Mouse (Mus musculus) forebrain, embryonic 12.5 days (tissue): ENCODE measurements around the gene Krt33a. TPM values are rescaled to one million over a fixed set of nuclear protein-coding genes. Genes with fewer than 3 reads are reported as not detected.

Experiments used
- ATAC-seq: fragments of 200-750 bp; cut with Nextera tagmentation; 2 replicates; pipeline ENCODE4 v1.8.0; 2017; ENCODE audit warnings: moderate TSS enrichment; ENCODE audit not compliant: low FRiP score
- H3K27ac ChIP-seq: fragments of 300-500 bp; sonication (generic); 2 replicates; pipeline ENCODE4 v1.5.1; 2016; ENCODE audit warnings: mild to moderate bottlenecking
- H3K27me3 ChIP-seq: fragments of 300-500 bp; sonication (generic); 2 replicates; pipeline ENCODE4 v1.6.1; 2016; ENCODE audit warnings: mild to moderate bottlenecking
- H3K36me3 ChIP-seq: fragments of 300-500 bp; sonication (generic); replicated peaks from 2 replicates; pipeline ENCODE4 v1.6.1; 2016; ENCODE audit warnings: mild to moderate bottlenecking
- H3K4me1 ChIP-seq: fragments of 300-500 bp; sonication (generic); 2 replicates; pipeline ENCODE4 v1.6.1; 2016
- H3K4me2 ChIP-seq: fragments of 300-500 bp; sonication (generic); 2 replicates; pipeline ENCODE4 v1.6.1; 2016; ENCODE audit warnings: mild to moderate bottlenecking, moderate library complexity
- H3K4me3 ChIP-seq: fragments of 300-500 bp; sonication (generic); replicated peaks from 2 replicates; pipeline ENCODE4 v1.5.1; 2016; ENCODE audit warnings: mild to moderate bottlenecking
- H3K9ac ChIP-seq: fragments of 300-500 bp; sonication (generic); 2 replicates; pipeline ENCODE4 v1.6.1; 2016; ENCODE audit warnings: mild to moderate bottlenecking
- H3K9me3 ChIP-seq: fragments of 300-500 bp; sonication (generic); 2 replicates; pipeline ENCODE4 v1.6.1; 2016
- WGBS: fragments of 180-500 bp; shearing (Covaris S2); methylation state at CpG from one replicate; pipeline ENCODE4 v1.1.7; 2016; 5-methylcytosine and 5-hydroxymethylcytosine counted together
- polyA plus RNA-seq: library from polyadenylated mRNA; unstranded; fragments of >200 nt; fragmentation: Nextera tagmentation; extraction: Ambion mirVana; gene quantifications from 2 replicates; pipeline ENCODE4 v1.2.1, GENCODE M21; 2016

The Krt33a gene
- polyA plus RNA-seq, 1 experiment from 2014 or later, result not detected

GRCm38 (mm10) chr11:100008336-100008735, 7.7 kb downstream of the Krt33a start:
- no peak for ATAC-seq
- no peaks in the 10 kb centered on the region for H3K9me3 ChIP-seq
- 88% methylated on average over 5 of the region's 5 CpGs for WGBS

DNA sequence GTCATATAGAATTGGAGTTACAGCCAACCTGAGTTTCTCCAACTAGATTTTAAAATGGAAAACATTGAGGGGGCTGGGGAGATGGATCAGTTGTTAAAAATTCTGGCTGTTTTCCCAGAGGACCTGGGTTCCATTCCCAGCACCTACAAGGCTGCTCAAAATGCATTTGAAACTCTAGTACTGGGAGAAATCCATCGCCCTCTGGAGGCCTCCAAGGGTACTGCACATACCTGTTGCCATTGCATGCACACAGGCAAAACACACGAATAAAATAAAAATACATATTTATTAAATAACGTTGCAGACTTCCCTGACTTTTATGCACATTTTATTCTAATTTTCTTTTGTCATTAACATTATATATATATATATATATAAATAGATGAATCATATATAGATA, 9.4 kb downstream of the Krt33a start:
- ATAC-seq, result no peak
- no peak overlapping the region for H3K27ac ChIP-seq
- H3K27me3 ChIP-seq, result no peaks in the 10 kb centered on the region
- H3K4me3 ChIP-seq, result no peak overlapping the region
- H3K4me2 ChIP-seq, result no peak overlapping the region
- no peaks in the 10 kb centered on the region for H3K36me3 ChIP-seq
- no peak overlapping the region for H3K9ac ChIP-seq
- no peaks in the 10 kb centered on the region for H3K4me1 ChIP-seq
- H3K9me3 ChIP-seq, result no peaks in the 10 kb centered on the region
- WGBS, result 57% methylated on average over 3 of the region's 3 CpGs

More at GRCm38 (mm10) chr11:100008336-100008735, 7.7 kb downstream of the Krt33a start:
- Histone ChIP-seq H3K4me3 (no peak overlapping the region), H3K4me1 (no peaks in the 10 kb centered on the region), H3K4me2 (no peak overlapping the region), H3K27me3 (no peaks in the 10 kb centered on the region), H3K36me3 (no peaks in the 10 kb centered on the region), H3K9ac (no peak overlapping the region), H3K27ac (no peak overlapping the region)

GRCm38 (mm10) chr11:100005905-100006304, 10.1 kb downstream of the Krt33a start:
- WGBS, result 88% methylated on average over 8 of the region's 8 CpGs
- no peak overlapping the region for H3K27ac ChIP-seq
- H3K4me1 ChIP-seq, result no peaks in the 10 kb centered on the region
- no peaks in the 10 kb centered on the region for H3K27me3 ChIP-seq
- H3K4me2 ChIP-seq, result no peak overlapping the region
- ATAC-seq, result no peak
- no peak overlapping the region for H3K9ac ChIP-seq
- H3K9me3 ChIP-seq, result no peaks in the 10 kb centered on the region
- no peak overlapping the region for H3K4me3 ChIP-seq
- no peaks in the 10 kb centered on the region for H3K36me3 ChIP-seq

DNA sequence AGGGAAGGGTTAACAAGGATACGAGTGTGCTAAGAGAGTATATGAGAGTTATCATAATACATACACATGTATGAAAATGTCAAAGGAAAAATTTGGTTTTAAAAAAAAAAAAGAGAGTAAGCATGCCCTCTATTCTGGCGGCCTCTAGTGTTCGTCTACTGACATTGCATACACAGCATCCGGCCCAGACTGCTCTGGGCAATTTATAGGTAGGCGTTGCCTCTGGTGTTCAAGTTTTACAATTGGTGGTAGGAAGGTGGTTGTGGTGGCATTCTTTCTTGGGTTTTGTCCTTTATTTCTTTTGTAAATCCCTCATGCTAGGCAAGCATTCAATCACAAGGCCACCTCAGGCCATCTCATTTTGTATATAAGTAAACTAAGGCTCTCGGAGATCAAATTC, 11.2 kb downstream of the Krt33a start:
- Histone ChIP-seq H3K4me1 (no peaks in the 10 kb centered on the region), H3K4me3 (no peak overlapping the region), H3K27ac (no peak overlapping the region), H3K36me3 (no peaks in the 10 kb centered on the region), H3K27me3 (no peaks in the 10 kb centered on the region), H3K9ac (no peak overlapping the region), H3K4me2 (no peak overlapping the region), H3K9me3 (no peaks in the 10 kb centered on the region)
- ATAC-seq, result no peak
- 33% methylated on average over 6 of the region's 6 CpGs for WGBS

- Histone ChIP-seq H3K4me1 (no peaks in the 10 kb centered on the region), H3K27me3 (0 out of 2 replicates have a peak, but pooled peaks cover 3% of the 10 kb centered on the region), H3K4me3 (no peak overlapping the region), H3K36me3 (no peaks in the 10 kb centered on the region), H3K9me3 (no peaks in the 10 kb centered on the region), H3K4me2 (no peak overlapping the region), H3K27ac (no peak overlapping the region), H3K9ac (no peak overlapping the region)
- ATAC-seq, result no peak
- 92% methylated on average over 7 of the region's 7 CpGs for WGBS
Measured at GRCm38 (mm10) chr11:99999091-99999490, 16.9 kb downstream of the Krt33a start.

DNA sequence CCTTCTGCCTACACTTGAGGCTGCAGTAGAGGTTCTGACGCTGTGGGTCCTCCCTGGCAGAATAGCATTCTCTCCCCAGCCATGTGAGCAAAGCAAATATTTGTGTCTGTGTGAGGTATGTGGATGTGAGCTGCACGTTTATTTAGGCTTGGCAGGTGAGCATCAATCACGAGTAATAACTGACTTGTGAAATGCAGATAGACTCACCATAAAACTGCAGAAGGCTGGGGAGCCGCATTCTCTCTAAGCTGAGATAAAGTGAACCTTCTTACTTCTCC, 21.7 kb downstream of the Krt33a start:
- 78% methylated on average over 4 of the region's 4 CpGs for WGBS
- no peak overlapping the region for H3K27ac ChIP-seq
- no peak for ATAC-seq
- peaks cover 14% of the 10 kb centered on the region for H3K27me3 ChIP-seq
- no peaks in the 10 kb centered on the region for H3K4me1 ChIP-seq
- no peaks in the 10 kb centered on the region for H3K36me3 ChIP-seq
- no peak overlapping the region for H3K9ac ChIP-seq
- no peak overlapping the region for H3K4me3 ChIP-seq
- no peaks in the 10 kb centered on the region for H3K9me3 ChIP-seq
- no peak overlapping the region for H3K4me2 ChIP-seq

- Histone ChIP-seq H3K27me3 (peaks cover 14% of the 10 kb centered on the region), H3K4me2 (peak within 1 kb of the TSS; percentile 38), H3K36me3 (no peaks in the 10 kb centered on the region), H3K4me3 (no peak within 1 kb of the TSS; the same call in 1 of the 2 replicates), H3K9me3 (no peaks in the 10 kb centered on the region), H3K4me1 (no peaks in the 10 kb centered on the region), H3K27ac (no peak within 1 kb of the TSS), H3K9ac (no peak within 1 kb of the TSS)
- no peak for ATAC-seq
- 37% methylated on average over 23 of the region's 26 CpGs for WGBS
Measured at GRCm38 (mm10) chr11:99993620-99994383, 22.2 kb downstream of the Krt33a start, which contains the start of gene Krtap17-1. Krtap17-1 (minus strand) TSS chr11:99993994.

DNA sequence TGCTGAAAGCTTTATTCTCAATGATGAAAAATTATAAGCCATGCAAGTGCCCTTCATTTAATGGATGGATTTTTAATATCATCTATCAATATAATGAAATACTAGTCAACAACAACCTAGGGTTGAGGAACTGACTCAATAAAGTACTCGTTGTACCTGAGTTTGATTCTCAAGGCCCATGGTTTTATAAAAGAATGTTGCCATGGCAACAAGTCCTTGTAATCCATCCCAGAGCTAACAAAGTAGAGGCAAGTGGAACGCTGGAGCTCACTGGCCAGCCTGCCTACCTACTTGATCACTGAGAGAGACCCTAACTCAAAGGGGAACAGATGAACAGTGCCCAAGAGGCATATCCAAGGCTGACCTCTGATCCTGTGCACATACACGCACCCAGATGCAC, 25.4 kb downstream of the Krt33a start:
- no peak overlapping the region for H3K4me3 ChIP-seq
- H3K36me3 ChIP-seq, result no peaks in the 10 kb centered on the region
- no peaks in the 10 kb centered on the region for H3K9me3 ChIP-seq
- no peak overlapping the region for H3K27ac ChIP-seq
- H3K4me1 ChIP-seq, result no peaks in the 10 kb centered on the region
- H3K27me3 ChIP-seq, result peaks cover 14% of the 10 kb centered on the region
- ATAC-seq, result no peak
- H3K4me2 ChIP-seq, result no peak overlapping the region
- WGBS, result 72% methylated on average over 3 of the region's 3 CpGs
- H3K9ac ChIP-seq, result no peak overlapping the region

DNA sequence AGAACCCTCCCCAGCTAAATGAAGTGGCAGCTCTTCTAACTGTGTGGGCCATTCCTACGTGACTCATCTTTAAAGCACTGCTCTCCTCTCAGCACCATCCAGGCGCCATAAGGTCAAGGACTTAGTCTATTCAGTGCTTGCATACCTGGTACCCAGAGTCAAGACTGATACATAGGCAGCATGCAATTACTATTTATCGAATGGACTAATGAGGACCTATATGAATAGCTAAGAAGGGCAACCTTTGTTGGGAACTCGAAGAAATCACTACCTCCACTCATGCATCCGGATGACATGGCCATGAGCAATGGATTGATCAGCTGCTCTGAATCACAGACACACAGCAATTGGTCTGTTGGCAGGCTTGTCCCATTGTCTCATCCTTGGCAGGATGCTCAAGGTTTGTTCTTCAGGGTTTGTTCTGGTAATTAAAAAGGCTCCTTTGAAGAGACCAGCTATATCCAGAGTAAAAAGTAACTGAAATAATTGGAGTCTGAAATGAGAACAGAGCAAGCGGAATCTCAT, 26.1 kb downstream of the Krt33a start:
- H3K4me1 ChIP-seq, result no peaks in the 10 kb centered on the region
- no peak overlapping the region for H3K9ac ChIP-seq
- H3K9me3 ChIP-seq, result no peaks in the 10 kb centered on the region
- H3K4me2 ChIP-seq, result no peak overlapping the region
- H3K27me3 ChIP-seq, result peaks cover 14% of the 10 kb centered on the region
- no peak overlapping the region for H3K4me3 ChIP-seq
- H3K36me3 ChIP-seq, result no peaks in the 10 kb centered on the region
- no peak for ATAC-seq
- 85% methylated on average over 6 of the region's 6 CpGs for WGBS
- no peak overlapping the region for H3K27ac ChIP-seq

DNA sequence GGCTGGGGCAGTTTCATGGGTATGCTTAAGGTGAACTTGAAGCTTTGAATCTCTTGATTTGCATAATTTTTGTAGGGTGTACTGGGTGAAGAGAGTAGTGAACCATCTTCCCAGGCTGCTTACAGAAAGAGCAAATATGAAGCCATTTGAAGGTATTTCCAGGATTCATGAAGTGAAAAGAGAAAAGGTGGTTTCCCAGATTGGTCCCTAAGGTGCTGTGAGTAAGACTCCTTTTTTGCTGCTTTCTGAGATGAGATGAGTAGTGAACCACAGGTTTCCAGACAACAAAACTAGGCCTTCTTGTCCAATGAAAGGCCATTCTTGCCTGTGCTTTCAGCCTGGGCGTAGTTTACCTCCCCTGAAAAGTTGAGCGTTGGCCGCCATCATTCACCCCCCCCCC, 27.5 kb downstream of the Krt33a start:
- H3K9me3 ChIP-seq, result no peaks in the 10 kb centered on the region

GRCm38 (mm10) chr11:99986180-99986647, 29.8 kb downstream of the Krt33a start, which contains the start of gene Krtap16-1:
Krtap16-1 (minus strand) TSS chr11:99986597.
- no peak for ATAC-seq
- no peak within 1 kb of the TSS for H3K4me2 ChIP-seq

More for the DNA sequence above, 27.5 kb downstream of the Krt33a start:
- H3K27ac ChIP-seq, result no peak overlapping the region
- no peak for ATAC-seq
- H3K4me2 ChIP-seq, result no peak overlapping the region
- WGBS, result 86% methylated on average over 3 of the region's 3 CpGs
- H3K4me3 ChIP-seq, result no peak overlapping the region
- no peak overlapping the region for H3K9ac ChIP-seq
- peaks cover 9% of the 10 kb centered on the region for H3K27me3 ChIP-seq
- H3K4me1 ChIP-seq, result no peaks in the 10 kb centered on the region
- H3K36me3 ChIP-seq, result no peaks in the 10 kb centered on the region

GRCm38 (mm10) chr11:99985291-99986092, 30.5 kb downstream of the Krt33a start:
- no peak overlapping the region for H3K9ac ChIP-seq
- 87% methylated on average over 20 of the region's 20 CpGs for WGBS
- H3K4me2 ChIP-seq, result no peak overlapping the region
- no peaks in the 10 kb centered on the region for H3K9me3 ChIP-seq
- H3K27me3 ChIP-seq, result no peaks in the 10 kb centered on the region
- H3K27ac ChIP-seq, result no peak overlapping the region
- no peak overlapping the region for H3K4me3 ChIP-seq
- no peak for ATAC-seq
- H3K4me1 ChIP-seq, result no peaks in the 10 kb centered on the region
- no peaks in the 10 kb centered on the region for H3K36me3 ChIP-seq

More at GRCm38 (mm10) chr11:99986180-99986647, 29.8 kb downstream of the Krt33a start, which contains the start of gene Krtap16-1:
- 88% methylated on average over 8 of the region's 8 CpGs for WGBS
- Histone ChIP-seq H3K27me3 (no peaks in the 10 kb centered on the region), H3K4me3 (no peak within 1 kb of the TSS), H3K4me1 (no peaks in the 10 kb centered on the region), H3K9me3 (no peaks in the 10 kb centered on the region), H3K27ac (no peak within 1 kb of the TSS), H3K36me3 (no peaks in the 10 kb centered on the region), H3K9ac (no peak within 1 kb of the TSS)
